Mouse (Mus musculus) limb, embryonic 15.5 days (tissue): ENCODE data around the gene Prpf6. TPM values are rescaled to one million over a fixed set of nuclear protein-coding genes. Genes with fewer than 3 reads are reported as not detected.

ENCODE experiments used
- ATAC-seq: fragments of 200-750 bp; cut with Nextera tagmentation; 2 replicates; pipeline ENCODE4 v1.8.0; 2017; ENCODE audit warnings: low read depth, moderate TSS enrichment; ENCODE audit not compliant: insufficient number of reproducible peaks, low FRiP score, low TSS enrichment
- H3K27ac ChIP-seq: fragments of 300-500 bp; sonication (generic); 2 replicates; pipeline ENCODE4 v1.5.1; 2015; ENCODE audit warnings: moderate library complexity, mild to moderate bottlenecking, inconsistent platforms
- H3K27me3 ChIP-seq: fragments of 300-500 bp; sonication (generic); 2 replicates; pipeline ENCODE4 v1.6.1; 2015; ENCODE audit warnings: inconsistent platforms
- H3K36me3 ChIP-seq: fragments of 300-500 bp; sonication (generic); 2 replicates; pipeline ENCODE4 v1.6.1; 2015; ENCODE audit warnings: inconsistent platforms
- H3K4me1 ChIP-seq: fragments of 300-500 bp; sonication (generic); 2 replicates; pipeline ENCODE4 v1.6.1; 2015; ENCODE audit warnings: inconsistent platforms
- H3K4me2 ChIP-seq: fragments of 300-500 bp; sonication (generic); 2 replicates; pipeline ENCODE4 v1.6.1; 2015; ENCODE audit warnings: mild to moderate bottlenecking, inconsistent platforms
- H3K4me3 ChIP-seq: fragments of 300-500 bp; sonication (generic); 2 replicates; pipeline ENCODE4 v1.5.1; 2015; ENCODE audit warnings: mild to moderate bottlenecking, inconsistent platforms
- H3K9ac ChIP-seq: fragments of 300-500 bp; sonication (generic); 2 replicates; pipeline ENCODE4 v1.6.1; 2015; ENCODE audit warnings: inconsistent platforms
- H3K9me3 ChIP-seq: fragments of 300-500 bp; sonication (generic); 2 replicates; pipeline ENCODE4 v1.6.1; 2016; ENCODE audit warnings: inconsistent platforms
- WGBS: fragments of 180-500 bp; shearing (Covaris S2); methylation state at CpG from one replicate; pipeline ENCODE4 v1.1.7; 2015; 5-methylcytosine and 5-hydroxymethylcytosine counted together
- polyA plus RNA-seq: library from polyadenylated mRNA; unstranded; fragments of >200 nt; fragmentation: Nextera tagmentation; extraction: Ambion mirVana; gene quantifications from 2 replicates; pipeline ENCODE4 v1.2.1, GENCODE M21; 2015

Gene Prpf6
- polyA plus RNA-seq, 1 experiment from 2014 or later = 63.3 TPM

- Histone ChIP-seq H3K4me3 (no peak overlapping the region), H3K27ac (no peak overlapping the region), H3K4me2 (no peak overlapping the region), H3K9me3 (no peaks in the 10 kb centered on the region), H3K4me1 (no peaks in the 10 kb centered on the region), H3K27me3 (no peaks in the 10 kb centered on the region), H3K36me3 (peaks cover 80% of the 10 kb centered on the region), H3K9ac (no peak overlapping the region)
- 81% methylated on average over 10 of the region's 10 CpGs for WGBS
- no peak for ATAC-seq
Measured at GRCm38 (mm10) chr2:181648926-181649325, 57.3 kb downstream of the Prpf6 start.

- Histone ChIP-seq H3K4me3 (no peak overlapping the region), H3K9ac (no peak overlapping the region), H3K27me3 (no peaks in the 10 kb centered on the region), H3K36me3 (peaks cover 81% of the 10 kb centered on the region), H3K9me3 (no peaks in the 10 kb centered on the region), H3K4me2 (no peak overlapping the region), H3K27ac (no peak overlapping the region), H3K4me1 (peaks cover 11% of the 10 kb centered on the region; the same call in 1 of the 2 replicates)
- no peak for ATAC-seq
Measured at GRCm38 (mm10) chr2:181653065-181653464, 61.4 kb downstream of the Prpf6 start.

- ATAC-seq = no peak
- H3K4me2 ChIP-seq = no peak overlapping the region
- no peaks in the 10 kb centered on the region for H3K27me3 ChIP-seq
- 100% methylated on average over 1 of the region's 1 CpGs for WGBS
- peaks cover 11% of the 10 kb centered on the region; the same call in 1 of the 2 replicates for H3K4me1 ChIP-seq
- H3K27ac ChIP-seq = no peak overlapping the region
- H3K36me3 ChIP-seq = peaks cover 76% of the 10 kb centered on the region
- no peaks in the 10 kb centered on the region for H3K9me3 ChIP-seq
- no peak overlapping the region for H3K4me3 ChIP-seq
- H3K9ac ChIP-seq = no peak overlapping the region
Measured at GRCm38 (mm10) chr2:181653523-181653922, 61.9 kb downstream of the Prpf6 start.

- no peak for ATAC-seq
- H3K27ac ChIP-seq = no peak within 1 kb of the TSS
- 36% methylated on average over 3 of the region's 3 CpGs for WGBS
- peaks cover 49% of the 10 kb centered on the region for H3K36me3 ChIP-seq
- H3K9me3 ChIP-seq = no peaks in the 10 kb centered on the region
- H3K27me3 ChIP-seq = no peaks in the 10 kb centered on the region
- H3K4me1 ChIP-seq = peaks cover 19% of the 10 kb centered on the region; the same call in 1 of the 2 replicates
- no peak within 1 kb of the TSS for H3K4me2 ChIP-seq
- H3K9ac ChIP-seq = no peak within 1 kb of the TSS
- no peak within 1 kb of the TSS for H3K4me3 ChIP-seq
Measured at GRCm38 (mm10) chr2:181656734-181657133, 65.1 kb downstream of the Prpf6 start, which contains the start of gene Gm29797. Gene Gm29797 (plus strand): TSS chr2:181657034.

- no peak overlapping the region for H3K27ac ChIP-seq
- H3K9ac ChIP-seq = no peak overlapping the region
- H3K4me3 ChIP-seq = no peak overlapping the region
- peaks cover 19% of the 10 kb centered on the region; the same call in 1 of the 2 replicates for H3K4me1 ChIP-seq
- no peaks in the 10 kb centered on the region for H3K27me3 ChIP-seq
- 51% methylated on average over 2 of the region's 2 CpGs for WGBS
- H3K4me2 ChIP-seq = no peak overlapping the region
- peaks cover 43% of the 10 kb centered on the region for H3K36me3 ChIP-seq
- no peaks in the 10 kb centered on the region for H3K9me3 ChIP-seq
- no peak for ATAC-seq
Measured at GRCm38 (mm10) chr2:181657441-181657840, 65.8 kb downstream of the Prpf6 start.

- no peak overlapping the region for H3K4me3 ChIP-seq
- H3K36me3 ChIP-seq = peaks cover 32% of the 10 kb centered on the region
- no peak for ATAC-seq
- peaks cover 19% of the 10 kb centered on the region; the same call in 1 of the 2 replicates for H3K4me1 ChIP-seq
- H3K4me2 ChIP-seq = no peak overlapping the region
- 80% methylated on average over 7 of the region's 7 CpGs for WGBS
- H3K9ac ChIP-seq = no peak overlapping the region
- H3K27me3 ChIP-seq = no peaks in the 10 kb centered on the region
- no peak overlapping the region for H3K27ac ChIP-seq
- H3K9me3 ChIP-seq = no peaks in the 10 kb centered on the region
Measured at GRCm38 (mm10) chr2:181658528-181658927, 66.9 kb downstream of the Prpf6 start.

GRCm38 (mm10) chr2:181658930-181659555 lies 67.4 kb downstream of the Prpf6 start:
- no peak for ATAC-seq
- Histone ChIP-seq H3K4me1 (peaks cover 19% of the 10 kb centered on the region; the same call in 1 of the 2 replicates), H3K4me2 (no peak overlapping the region), H3K27ac (no peak overlapping the region), H3K36me3 (peaks cover 27% of the 10 kb centered on the region), H3K4me3 (no peak overlapping the region), H3K9me3 (no peaks in the 10 kb centered on the region), H3K9ac (no peak overlapping the region), H3K27me3 (no peaks in the 10 kb centered on the region)
- WGBS = 41% methylated on average over 17 of the region's 17 CpGs

- H3K4me2 ChIP-seq = no peak overlapping the region
- WGBS = 5% methylated on average over 9 of the region's 9 CpGs
- H3K9ac ChIP-seq = no peak overlapping the region
- peaks cover 19% of the 10 kb centered on the region; the same call in 1 of the 2 replicates for H3K4me1 ChIP-seq
- no peaks in the 10 kb centered on the region for H3K9me3 ChIP-seq
- H3K36me3 ChIP-seq = peaks cover 23% of the 10 kb centered on the region
- no peak; the same call in 1 of the 2 replicates for ATAC-seq
- no peak overlapping the region for H3K4me3 ChIP-seq
- no peaks in the 10 kb centered on the region for H3K27me3 ChIP-seq
- no peak overlapping the region for H3K27ac ChIP-seq
Measured at GRCm38 (mm10) chr2:181659609-181660055, 68.0 kb downstream of the Prpf6 start.

- no peak for ATAC-seq
- Histone ChIP-seq H3K4me1 (peaks cover 8% of the 10 kb centered on the region; the same call in 1 of the 2 replicates), H3K36me3 (no peaks in the 10 kb centered on the region), H3K4me2 (no peak overlapping the region), H3K9me3 (no peaks in the 10 kb centered on the region), H3K27me3 (0 out of 2 replicates have a peak, but pooled peaks cover under 1% of the 10 kb centered on the region), H3K9ac (no peak overlapping the region), H3K27ac (0 out of 2 replicates have a peak overlapping the region, but pooled peaks have one; percentile 8), H3K4me3 (no peak overlapping the region)
- whole genome bisulfite sequencing = 81% methylated on average over 3 of the region's 3 CpGs
Measured at GRCm38 (mm10) chr2:181662620-181663297, 71.1 kb downstream of the Prpf6 start.

- Histone ChIP-seq H3K9ac (no peak overlapping the region), H3K27ac (peak overlapping the region; percentile 8; the same call in 1 of the 2 replicates)
Measured at GRCm38 (mm10) chr2:181663298-181663630, 71.6 kb downstream of the Prpf6 start.

GRCm38 (mm10) chr2:181670285-181670912 lies 78.7 kb downstream of the Prpf6 start:
- Histone ChIP-seq H3K4me3 (peak overlapping the region; percentile 46), H3K4me2 (peak overlapping the region; percentile 81), H3K27me3 (peaks cover 67% of the 10 kb centered on the region), H3K36me3 (no peaks in the 10 kb centered on the region), H3K4me1 (peaks cover 26% of the 10 kb centered on the region), H3K27ac (no peak overlapping the region), H3K9ac (peak overlapping the region; percentile 34), H3K9me3 (no peaks in the 10 kb centered on the region)
- WGBS = 4% methylated on average over 56 of the region's 56 CpGs
- ATAC-seq = no peak

More at GRCm38 (mm10) chr2:181663298-181663630, 71.6 kb downstream of the Prpf6 start:
- no peak for ATAC-seq
- no peak overlapping the region for H3K4me2 ChIP-seq
- H3K4me1 ChIP-seq = peaks cover 8% of the 10 kb centered on the region; the same call in 1 of the 2 replicates
- H3K4me3 ChIP-seq = no peak overlapping the region
- no peaks in the 10 kb centered on the region for H3K36me3 ChIP-seq
- peaks cover 6% of the 10 kb centered on the region; the same call in 1 of the 2 replicates for H3K27me3 ChIP-seq
- H3K9me3 ChIP-seq = no peaks in the 10 kb centered on the region
- 33% methylated on average over 4 of the region's 4 CpGs for WGBS

GRCm38 (mm10) chr2:181670913-181671311 lies 79.2 kb downstream of the Prpf6 start:
- no peak for ATAC-seq
- Histone ChIP-seq H3K4me1 (peaks cover 30% of the 10 kb centered on the region), H3K4me2 (peak overlapping the region; percentile 81), H3K36me3 (no peaks in the 10 kb centered on the region), H3K4me3 (peak overlapping the region; percentile 46), H3K9me3 (no peaks in the 10 kb centered on the region), H3K27me3 (peaks cover 67% of the 10 kb centered on the region), H3K27ac (no peak overlapping the region), H3K9ac (peak overlapping the region; percentile 34)
- WGBS = under 1% methylated on average over 41 of the region's 41 CpGs
